ENCODE assay signal across 18 mouse cellular contexts in genomic region chr19:45131966-45132628, GRCm38 (mm10). TPM values are rescaled to one million over a fixed set of nuclear protein-coding genes. Genes with fewer than 3 reads are reported as not detected.
DNase-seq lines count a peak whose midpoint lies in the region; ATAC-seq and TF ChIP-seq lines count a peak whose summit lies in the region.
"Had no signal": no experiment of that assay in that cellular context is flagged by ENCODE, and none has a peak within 500 bp of the region (broad histone marks: within the 10 kb centered on the region; RNA-seq: fewer than 3 reads in every experiment).

No protein-coding gene starts in this region.

- no peak for TF ChIP-seq POLR2A in lung, adult 2 months (IDR thresholded peaks at IDR 0.05; ENCODE audit: borderline replicate concordance, extremely low read depth, low read depth, low read length)

- no peak overlapping the region for H3K9ac ChIP-seq in intestine, postnatal 0 days (ENCODE audit: low read depth, low read length)
- H3K9ac ChIP-seq in intestine, embryonic 15.5 days, result no peak overlapping the region
- H3K9ac ChIP-seq in lung, embryonic 16.5 days (ENCODE audit: low read length), result no peak overlapping the region
- H3K9ac ChIP-seq: embryonic facial prominence, embryonic 12.5 days; limb, embryonic 13.5 days; liver, embryonic 14.5 days; neural tube, embryonic 12.5 days had no signal

- peak overlapping the region; percentile 27; the same call in 1 of the 2 replicates for H3K4me2 ChIP-seq in intestine, postnatal 0 days (replicated peaks; ENCODE audit: low read depth)
- H3K4me2 ChIP-seq in intestine, embryonic 15.5 days (replicated peaks), result no peak overlapping the region
- H3K4me2 ChIP-seq in lung, embryonic 16.5 days (ENCODE audit: low read depth, low read length), result no peak overlapping the region
- H3K4me2 ChIP-seq: embryonic facial prominence, embryonic 12.5 days; limb, embryonic 13.5 days; neural tube, embryonic 12.5 days had no signal

- H3K4me1 ChIP-seq in intestine, postnatal 0 days (replicated peaks; ENCODE audit: control insufficient read depth, insufficient read depth, low read length), result no peaks in the 10 kb centered on the region
- H3K4me1 ChIP-seq in intestine, embryonic 15.5 days (replicated peaks), result 0 out of 2 replicates have a peak, but pooled peaks cover 4% of the 10 kb centered on the region
- peaks cover 6% of the 10 kb centered on the region; the same call in 1 of the 2 replicates for H3K4me1 ChIP-seq in lung, embryonic 16.5 days (replicated peaks; ENCODE audit: control insufficient read depth, insufficient read depth, low read length)
- no peaks in the 10 kb centered on the region for H3K4me1 ChIP-seq in lung, adult 2 months (ENCODE audit: control insufficient read depth, insufficient read depth, low read length)
- H3K4me1 ChIP-seq: embryonic facial prominence, embryonic 12.5 days; neural tube, embryonic 12.5 days had no signal

- no peak overlapping the region for H3K27ac ChIP-seq in intestine, postnatal 0 days (ENCODE audit: low read depth, low read length)
- no peak overlapping the region for H3K27ac ChIP-seq in intestine, embryonic 15.5 days
- H3K27ac ChIP-seq in lung, embryonic 16.5 days (ENCODE audit: low read length), result no peak overlapping the region
- H3K27ac ChIP-seq: embryonic facial prominence, embryonic 12.5 days; heart, embryonic 10.5 days; limb, embryonic 13.5 days; liver, embryonic 14.5 days; neural tube, embryonic 12.5 days had no signal

- peaks cover 47% of the 10 kb centered on the region for H3K27me3 ChIP-seq in intestine, postnatal 0 days (replicated peaks; ENCODE audit: control insufficient read depth, insufficient read depth, low read length)
- H3K27me3 ChIP-seq in intestine, embryonic 15.5 days (replicated peaks), result peaks cover 48% of the 10 kb centered on the region
- peaks cover 32% of the 10 kb centered on the region for H3K27me3 ChIP-seq in lung, embryonic 16.5 days (ENCODE audit: control insufficient read depth, insufficient read depth, low read depth, low read length)

- H3K9me3 ChIP-seq in intestine, postnatal 0 days (ENCODE audit: control insufficient read depth), result no peaks in the 10 kb centered on the region
- no peaks in the 10 kb centered on the region for H3K9me3 ChIP-seq in intestine, embryonic 15.5 days
- H3K9me3 ChIP-seq in lung, embryonic 16.5 days (ENCODE audit: control insufficient read depth, low read length), result no peaks in the 10 kb centered on the region
- H3K9me3 ChIP-seq: embryonic facial prominence, embryonic 12.5 days; heart, embryonic 10.5 days; limb, embryonic 13.5 days; neural tube, embryonic 12.5 days had no signal

- no peak overlapping the region for H3K4me3 ChIP-seq in intestine, postnatal 0 days (ENCODE audit: low read depth, low read length)
- no peak overlapping the region for H3K4me3 ChIP-seq in intestine, embryonic 15.5 days (replicated peaks)
- H3K4me3 ChIP-seq in lung, embryonic 16.5 days (ENCODE audit: low read length), result no peak overlapping the region
- no peak overlapping the region for H3K4me3 ChIP-seq in lung, adult 2 months (replicated peaks; ENCODE audit: extremely low read depth, low read depth, low read length)
- H3K4me3 ChIP-seq: embryonic facial prominence, embryonic 12.5 days; heart, embryonic 10.5 days; limb, embryonic 13.5 days; neural tube, embryonic 12.5 days had no signal

- DNase-seq in embryo, embryonic 11 days, result peak; percentile 50
- DNase-seq in embryo, embryonic 10 days (ENCODE audit: low spot score), result no peak
- DNase-seq in lung, adult 2 months, result no peak
- DNase-seq in lung, postnatal 10 days, result peak; percentile 36
- DNase-seq in cerebellum, adult 11 months, result no peak
- DNase-seq: cerebellum, postnatal 14 days; gastrocnemius, postnatal 36 days; kidney, postnatal 36 days; thymus, postnatal 4 days had no signal

- no peak for TF ChIP-seq CTCF in intestine, postnatal 0 days (IDR thresholded peaks at IDR 0.05; ENCODE audit: low read depth)
- TF ChIP-seq CTCF in lung, adult 2 months (IDR thresholded peaks at IDR 0.05; ENCODE audit: insufficient read depth, low read length), result no peak

- no peak for ATAC-seq in intestine, postnatal 0 days
- ATAC-seq in intestine, embryonic 15.5 days, result no peak
- peak; percentile 71 for ATAC-seq in lung, embryonic 16.5 days (ENCODE audit: low read depth)
- ATAC-seq: hindbrain, embryonic 16.5 days had no signal

- H3K36me3 ChIP-seq in intestine, postnatal 0 days (ENCODE audit: control insufficient read depth, insufficient read depth), result no peaks in the 10 kb centered on the region
- H3K36me3 ChIP-seq in intestine, embryonic 15.5 days, result no peaks in the 10 kb centered on the region
- no peaks in the 10 kb centered on the region for H3K36me3 ChIP-seq in lung, embryonic 16.5 days (ENCODE audit: control insufficient read depth, insufficient read depth, low read length)
- H3K36me3 ChIP-seq: embryonic facial prominence, embryonic 12.5 days; heart, embryonic 10.5 days; limb, embryonic 13.5 days; neural tube, embryonic 12.5 days had no signal

- WGBS in intestine, postnatal 0 days, result 14% methylated on average over 14 of the region's 14 CpGs
- 10% methylated on average over 14 of the region's 14 CpGs for WGBS in intestine, embryonic 15.5 days
- 10% methylated on average over 14 of the region's 14 CpGs for WGBS in lung, embryonic 16.5 days
- 14% methylated on average over 14 of the region's 14 CpGs for WGBS in lung, adult 2 months

RNA-seq across cellular contexts. Expression of gene Tlx1, which starts 18.4 kb away (rescaled TPM):
- not detected in 2 replicates for polyA plus RNA-seq in intestine, postnatal 0 days (2015; fragmentation: Nextera tagmentation; extraction: Ambion mirVana)
- 0.11 and 0.14 TPM in 2 replicates for polyA plus RNA-seq in intestine, embryonic 15.5 days (2015; fragmentation: Nextera tagmentation; extraction: Ambion mirVana)
- not detected in 2 replicates for polyA plus RNA-seq in lung, embryonic 16.5 days (2015; fragmentation: Nextera tagmentation; extraction: Ambion mirVana)
- not detected in 2 replicates for polyA plus RNA-seq in lung, adult 2 months (2012; rRNA removed)

RNA-seq across cellular contexts. Expression of gene Kazald1, which starts 57.1 kb away (rescaled TPM):
- 1.2 and 2.1 TPM in 2 replicates for polyA plus RNA-seq in intestine, postnatal 0 days (2015; fragmentation: Nextera tagmentation; extraction: Ambion mirVana)
- polyA plus RNA-seq in intestine, embryonic 15.5 days (2015; fragmentation: Nextera tagmentation; extraction: Ambion mirVana), result 1.5 and 1.8 TPM in 2 replicates
- polyA plus RNA-seq in lung, embryonic 16.5 days (2015; fragmentation: Nextera tagmentation; extraction: Ambion mirVana), result 6.8 and 9.8 TPM in 2 replicates
- 10.4 and 11.0 TPM in 2 replicates for polyA plus RNA-seq in lung, adult 2 months (2012; rRNA removed)

Comparison
In these comparisons a context has a peak if more than half of its experiments do, and no peak if none do; other contexts are left out.
1. DNase-seq: peak in embryo, embryonic 11 days (single experiment) and lung, postnatal 10 days (single experiment); none in embryo, embryonic 10 days (single experiment), lung, adult 2 months (single experiment) and cerebellum, adult 11 months (single experiment).